Mouse (Mus musculus) megakaryocyte, embryonic 14.5 days (primary cell): Measurements from ENCODE around the gene Eif4b. TPM values are rescaled to one million over a fixed set of nuclear protein-coding genes. Genes with fewer than 3 reads are reported as not detected.
A peak's percentile ranks its signal among the peaks of the same experiment; 100 is the strongest.

Experiments
- H3K27me3 ChIP-seq: replicated peaks from 2 replicates; pipeline ENCODE3; 2012; ENCODE audit warnings: inconsistent platforms
- H3K36me3 ChIP-seq: replicated peaks from 2 replicates; pipeline ENCODE3; 2012; ENCODE audit warnings: low read length, inconsistent platforms, mixed read lengths
- H3K4me1 ChIP-seq: 2 replicates; pipeline ENCODE4 v1.6.1; 2012; ENCODE audit warnings: inconsistent platforms
- H3K4me3 ChIP-seq: replicated peaks from 2 replicates; pipeline ENCODE3; 2012; ENCODE audit warnings: moderate library complexity, mild to moderate bottlenecking, inconsistent platforms
- H3K9me3 ChIP-seq: 2 replicates; pipeline ENCODE4 v1.6.1; 2012; ENCODE audit warnings: inconsistent platforms
- FLI1 ChIP-seq: IDR thresholded peaks from 2 replicates; pipeline ENCODE4 v1.6.1; 2012; ENCODE audit warnings: low read length, inconsistent platforms, mixed read lengths
- GATA1 ChIP-seq: IDR thresholded peaks from 3 replicates; pipeline ENCODE4 v1.6.1; 2012; ENCODE audit warnings: mixed read lengths, low read length, inconsistent platforms, borderline replicate concordance
- polyA plus RNA-seq: library from polyadenylated mRNA; stranded (reverse); fragments of >175 nt; gene quantifications from 2 replicates; pipeline ENCODE4 v1.2.3, GENCODE M21; 2012; ENCODE audit warnings: low replicate concordance; ENCODE audit not compliant: insufficient read depth

Eif4b gene
- polyA plus RNA-seq, 1 experiment: 102 TPM

DNA sequence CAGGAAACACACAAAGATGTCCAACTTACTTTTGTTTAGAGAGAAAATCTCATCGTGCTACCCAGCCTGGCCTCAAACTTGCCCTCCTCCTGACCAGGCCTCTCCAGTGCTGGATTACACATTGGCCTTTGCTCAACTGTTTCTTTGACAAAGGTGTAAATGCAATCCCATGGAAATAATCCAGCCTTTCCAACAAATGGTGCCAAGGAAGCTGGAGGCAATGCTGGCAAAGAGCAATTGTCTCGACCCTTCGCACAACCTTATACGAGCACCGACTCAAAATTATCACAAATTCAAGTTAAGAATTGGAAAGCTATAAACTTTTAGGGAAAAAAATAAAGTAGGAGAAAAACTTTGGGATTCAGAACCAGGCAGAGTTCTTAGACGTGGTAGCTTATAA lies 25.6 kb upstream of the Eif4b start:
- TF ChIP-seq GATA1: no peak
- TF ChIP-seq FLI1: no peak
- Histone ChIP-seq H3K4me1 (peaks cover 5% of the 10 kb centered on the region), H3K27me3 (peaks cover 43% of the 10 kb centered on the region), H3K9me3 (no peaks in the 10 kb centered on the region), H3K36me3 (no peaks in the 10 kb centered on the region), H3K4me3 (no peak overlapping the region)

DNA sequence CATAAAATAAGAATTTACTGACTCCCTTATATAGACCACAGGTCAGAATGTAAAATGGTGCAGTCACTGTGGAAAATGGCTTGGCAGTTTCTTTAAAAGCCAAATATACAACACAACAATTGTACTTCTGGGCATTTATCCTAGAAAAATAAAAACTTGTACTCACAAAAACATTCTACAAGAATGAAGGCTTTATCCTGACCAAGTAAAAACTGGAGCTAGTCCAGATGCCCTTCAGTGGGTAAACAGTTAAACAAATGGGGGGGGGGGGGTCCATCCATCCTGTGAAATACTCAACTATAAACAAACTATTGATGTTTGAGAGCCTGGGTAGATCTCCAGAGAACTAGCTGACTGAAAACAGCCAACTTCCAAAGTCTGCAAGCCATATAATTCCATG lies 23.7 kb upstream of the Eif4b start:
- TF ChIP-seq GATA1: no peak
- no peak for TF ChIP-seq FLI1
- Histone ChIP-seq H3K36me3 (no peaks in the 10 kb centered on the region), H3K9me3 (peaks cover 4% of the 10 kb centered on the region; the same call in 1 of the 2 replicates), H3K4me3 (no peak overlapping the region), H3K4me1 (peaks cover 5% of the 10 kb centered on the region), H3K27me3 (peaks cover 45% of the 10 kb centered on the region)

DNA sequence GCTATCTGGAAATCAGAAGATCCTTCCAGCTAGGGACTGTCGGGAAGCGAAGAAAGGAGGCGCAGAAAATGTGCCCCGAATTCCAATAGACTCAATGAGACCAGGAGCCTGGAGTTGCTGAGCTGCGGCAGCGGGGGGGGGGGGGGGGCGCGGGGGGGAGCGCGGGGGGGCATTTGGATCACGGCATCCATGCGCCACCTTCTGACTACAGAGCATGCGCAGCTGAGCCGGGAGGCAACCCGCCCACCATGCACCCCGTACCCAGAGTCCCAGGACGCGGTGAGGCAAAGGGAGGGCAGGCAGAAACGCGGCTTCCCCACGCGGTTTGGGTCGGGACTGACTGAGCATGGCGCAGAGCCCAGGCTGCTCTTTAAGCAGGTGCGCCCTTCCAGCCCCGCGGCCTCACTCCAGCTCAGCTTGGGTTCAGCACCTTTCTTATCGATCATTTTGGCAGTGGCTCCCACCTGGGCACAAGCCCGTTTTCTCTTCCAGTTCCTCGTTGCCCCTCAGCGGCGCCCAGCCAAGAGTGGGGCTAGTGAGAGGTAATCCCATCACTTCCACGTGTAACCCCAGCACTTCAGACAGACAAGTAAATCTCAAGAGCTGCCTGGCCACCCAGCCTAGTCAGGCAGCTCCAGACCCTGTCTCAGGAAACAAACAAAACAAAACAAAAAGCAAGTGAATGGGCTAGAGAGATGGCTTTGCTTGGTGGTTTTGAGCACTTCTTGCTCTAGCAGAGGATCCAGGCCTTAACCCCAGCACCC lies 21.5 kb upstream of the Eif4b start:
- peak overlapping the region; percentile 87 for H3K4me3 ChIP-seq
- TF ChIP-seq FLI1 (no peak), GATA1 (no peak)
- H3K4me1 ChIP-seq: peaks cover 5% of the 10 kb centered on the region
- no peaks in the 10 kb centered on the region for H3K36me3 ChIP-seq
- peaks cover 56% of the 10 kb centered on the region for H3K27me3 ChIP-seq
- peaks cover 4% of the 10 kb centered on the region; the same call in 1 of the 2 replicates for H3K9me3 ChIP-seq

DNA sequence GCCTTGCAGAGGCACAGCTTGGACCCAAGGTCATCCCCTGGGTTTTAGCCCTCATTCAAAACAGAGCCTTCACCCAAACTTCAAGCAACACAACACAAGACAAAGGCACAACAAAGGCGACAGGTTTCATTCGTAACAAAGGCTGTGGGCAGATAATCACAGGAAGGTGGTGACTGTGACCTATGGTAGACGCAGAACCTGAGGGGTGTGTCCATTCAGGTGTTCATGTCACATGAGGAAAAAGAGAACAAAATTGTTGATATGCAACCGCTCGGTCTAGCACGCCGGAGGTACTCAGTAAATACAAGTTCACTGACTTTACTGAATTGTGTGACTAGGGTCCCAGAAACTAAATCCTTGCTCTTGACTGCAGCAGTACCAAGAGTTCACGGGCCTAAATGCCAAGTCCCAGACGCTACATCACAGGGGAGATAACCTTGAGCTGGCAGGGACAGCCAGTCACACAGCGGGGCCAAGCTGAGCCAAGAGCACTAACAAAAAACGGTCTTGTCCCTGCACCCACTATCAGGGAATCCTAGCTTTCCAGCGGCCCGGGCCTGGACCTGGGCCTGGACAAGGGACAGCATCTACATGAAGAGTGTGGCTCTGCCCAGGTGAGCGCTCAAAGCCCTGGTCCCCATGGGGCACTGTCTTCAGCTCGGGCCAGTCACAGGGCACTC lies 16.9 kb upstream of the Eif4b start:
- TF ChIP-seq GATA1: no peak
- no peak for TF ChIP-seq FLI1
- Histone ChIP-seq H3K36me3 (no peaks in the 10 kb centered on the region), H3K9me3 (peaks cover 4% of the 10 kb centered on the region; the same call in 1 of the 2 replicates), H3K27me3 (peaks cover 57% of the 10 kb centered on the region), H3K4me1 (peaks cover 5% of the 10 kb centered on the region), H3K4me3 (no peak overlapping the region)

DNA sequence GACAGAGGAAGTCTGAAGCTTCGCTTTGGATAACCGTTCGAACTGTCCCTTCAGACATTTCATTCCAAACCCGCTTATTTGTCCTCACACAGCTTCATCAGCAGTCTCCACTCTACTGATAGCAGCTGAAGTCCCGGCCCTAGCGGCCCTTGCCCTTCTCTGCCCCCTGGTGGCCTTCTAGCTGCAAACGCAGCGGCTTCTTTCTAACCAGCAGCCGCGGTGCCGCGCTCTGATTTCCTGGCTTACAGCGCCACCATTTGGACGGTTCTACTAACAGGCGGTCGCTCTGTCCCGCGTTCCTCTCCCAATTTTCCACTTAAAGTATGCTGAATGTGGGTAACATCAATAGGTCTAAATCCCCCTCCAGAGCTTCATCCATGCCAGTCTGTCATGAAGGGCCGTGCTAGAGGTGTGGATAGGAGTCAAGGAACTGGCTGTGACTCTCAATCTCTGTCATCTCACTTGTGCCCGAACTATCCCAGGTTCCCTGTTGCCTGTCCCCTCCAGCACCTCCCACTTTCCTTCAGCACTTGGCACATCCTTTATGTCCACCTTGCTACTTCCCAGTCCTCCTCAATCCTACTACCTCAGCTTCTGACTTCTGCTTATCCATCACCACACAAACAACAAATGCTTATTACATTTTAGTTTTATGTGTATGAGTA lies 7.8 kb upstream of the Eif4b start:
- no peak overlapping the region for H3K4me3 ChIP-seq
- peaks cover 32% of the 10 kb centered on the region for H3K4me1 ChIP-seq
- TF ChIP-seq GATA1 (no peak), FLI1 (no peak)
- H3K27me3 ChIP-seq: peaks cover 57% of the 10 kb centered on the region
- H3K9me3 ChIP-seq: no peaks in the 10 kb centered on the region
- no peaks in the 10 kb centered on the region for H3K36me3 ChIP-seq

DNA sequence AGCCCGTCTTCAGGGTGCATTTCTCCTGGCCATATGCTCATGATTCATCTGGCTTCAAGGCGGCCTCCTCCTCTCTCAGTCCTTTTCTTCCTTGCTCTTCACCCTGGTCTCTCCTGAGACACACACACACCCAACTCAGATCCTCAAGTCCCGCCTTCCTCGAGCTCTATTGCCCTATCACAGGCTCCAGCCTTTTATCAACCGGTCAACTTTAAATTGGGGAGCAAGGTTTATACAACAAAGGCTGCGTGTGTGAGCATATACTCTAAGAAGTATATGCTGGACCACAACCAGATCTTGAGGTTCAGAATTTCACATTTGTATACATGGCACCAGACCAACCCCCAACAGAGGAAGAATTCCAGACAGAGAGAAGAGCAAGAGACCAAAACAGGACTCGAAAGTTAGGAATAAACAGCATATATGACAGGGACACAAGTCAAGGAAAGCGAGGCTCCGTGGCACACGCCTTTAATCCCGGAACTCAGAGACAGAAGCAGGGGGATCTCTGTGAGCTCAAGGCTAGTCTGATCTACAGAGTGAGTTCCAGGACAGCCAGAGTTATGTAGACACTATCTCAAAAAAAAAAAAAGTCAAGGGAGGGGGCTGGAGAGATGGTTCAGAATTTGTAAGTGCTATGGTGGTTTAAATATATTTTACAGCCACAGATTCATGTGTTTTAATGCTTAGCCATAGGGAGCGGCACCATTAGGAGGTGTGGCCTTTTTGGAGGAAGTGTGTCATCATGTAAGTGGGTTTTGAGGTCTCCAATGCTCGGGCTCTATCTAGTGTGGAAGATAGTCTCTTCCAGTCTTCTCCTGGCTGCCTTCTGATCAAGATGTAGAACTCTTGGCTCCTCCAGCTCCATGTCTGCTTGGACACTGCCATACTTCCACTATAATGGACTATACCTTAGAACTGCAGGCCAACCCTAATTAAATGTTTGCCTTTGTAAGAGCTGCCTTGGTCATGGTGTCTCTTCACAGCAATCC lies 2.8 kb upstream of the Eif4b start:
- Histone ChIP-seq H3K9me3 (no peaks in the 10 kb centered on the region), H3K4me3 (peak overlapping the region; percentile 23), H3K4me1 (peaks cover 60% of the 10 kb centered on the region), H3K27me3 (peaks cover 18% of the 10 kb centered on the region), H3K36me3 (no peaks in the 10 kb centered on the region)
- TF ChIP-seq GATA1 (no peak), FLI1 (no peak)

DNA sequence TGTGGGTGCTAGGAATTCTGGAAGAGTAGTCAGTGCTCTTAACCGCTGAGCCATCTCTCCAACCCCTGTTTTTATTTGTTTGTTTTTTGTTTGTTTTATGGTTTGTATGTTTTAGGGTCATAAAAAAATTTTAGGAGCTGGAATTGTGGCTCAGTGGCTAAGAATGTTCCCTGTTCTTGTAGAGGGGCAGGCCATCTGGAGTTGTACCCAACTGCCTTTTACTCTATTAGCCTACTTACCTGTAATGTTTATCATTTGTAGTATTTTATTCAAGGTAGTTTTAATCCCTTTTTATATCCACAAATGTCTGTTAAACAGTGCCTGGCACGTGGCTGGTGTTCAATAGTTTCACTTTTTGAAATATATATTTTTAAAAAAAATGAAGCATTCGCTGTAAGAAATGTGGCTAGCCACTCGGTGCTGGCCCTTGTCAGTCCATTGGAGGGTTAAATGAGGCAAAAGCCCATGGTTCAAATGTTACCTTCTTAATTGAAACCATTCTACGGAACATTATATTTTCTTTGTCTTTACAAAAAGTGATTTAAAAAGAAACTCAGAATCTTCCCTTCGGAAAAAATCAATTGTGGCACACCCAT lies 512 bp upstream of the Eif4b start:
- H3K9me3 ChIP-seq: no peaks in the 10 kb centered on the region
- peaks cover 3% of the 10 kb centered on the region for H3K27me3 ChIP-seq
- H3K36me3 ChIP-seq: peaks cover 2% of the 10 kb centered on the region
- H3K4me1 ChIP-seq: peaks cover 72% of the 10 kb centered on the region
- H3K4me3 ChIP-seq: peak overlapping the region; percentile 97
- TF ChIP-seq FLI1: no peak
- TF ChIP-seq GATA1: no peak

DNA sequence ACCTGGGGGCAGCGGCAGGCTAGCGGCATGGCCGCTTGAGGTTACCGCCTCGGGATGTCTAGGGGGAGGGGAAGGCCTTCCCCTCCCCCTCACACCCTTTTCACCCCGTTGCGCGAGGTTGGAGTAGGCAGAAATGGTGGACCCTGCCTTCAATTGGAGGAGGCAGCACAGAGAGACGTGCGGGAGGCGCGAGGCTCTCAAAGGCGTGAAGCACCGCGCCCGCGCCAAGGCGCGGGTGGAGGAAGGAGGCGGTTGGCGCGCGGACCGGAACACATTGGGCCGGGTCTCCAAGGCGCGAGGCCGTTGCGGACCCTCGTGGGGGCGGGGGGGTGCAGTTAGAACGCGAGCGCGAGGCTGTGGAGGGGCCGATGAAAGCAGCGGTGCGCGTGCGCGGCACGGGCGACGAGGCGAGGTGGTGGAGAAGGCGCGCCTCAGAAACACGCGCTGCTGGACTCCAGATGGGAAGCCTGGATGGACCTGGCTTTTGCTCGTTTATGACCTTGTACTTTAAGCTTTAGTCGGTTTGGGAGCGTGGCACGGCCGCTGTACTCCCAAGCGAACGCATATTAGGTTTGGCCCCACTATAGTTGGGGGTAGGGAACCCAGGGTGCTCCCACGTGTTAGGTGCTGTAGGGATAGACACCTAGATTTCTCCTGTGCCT lies 628 bp downstream of the Eif4b start:
- Histone ChIP-seq H3K9me3 (no peaks in the 10 kb centered on the region), H3K4me3 (peak overlapping the region; percentile 97), H3K4me1 (peaks cover 75% of the 10 kb centered on the region), H3K36me3 (peaks cover 9% of the 10 kb centered on the region), H3K27me3 (no peaks in the 10 kb centered on the region)
- no peak for TF ChIP-seq FLI1
- no peak for TF ChIP-seq GATA1
